Mouse (Mus musculus): Measurements from ENCODE around the gene E130116L18Rik. TPM values are rescaled to one million over a fixed set of nuclear protein-coding genes. Genes with fewer than 3 reads are reported as not detected.
"Not testable (repeated sequence)": the region's sequence is repeated elsewhere in the genome, so short reads cannot be mapped to it uniquely, and the experiment has no call there.

Gene E130116L18Rik
- total RNA-seq (2021): not detected
- long read RNA-seq, experiment 1: 0 reads
- long read RNA-seq, experiment 2: 0 reads

DNA sequence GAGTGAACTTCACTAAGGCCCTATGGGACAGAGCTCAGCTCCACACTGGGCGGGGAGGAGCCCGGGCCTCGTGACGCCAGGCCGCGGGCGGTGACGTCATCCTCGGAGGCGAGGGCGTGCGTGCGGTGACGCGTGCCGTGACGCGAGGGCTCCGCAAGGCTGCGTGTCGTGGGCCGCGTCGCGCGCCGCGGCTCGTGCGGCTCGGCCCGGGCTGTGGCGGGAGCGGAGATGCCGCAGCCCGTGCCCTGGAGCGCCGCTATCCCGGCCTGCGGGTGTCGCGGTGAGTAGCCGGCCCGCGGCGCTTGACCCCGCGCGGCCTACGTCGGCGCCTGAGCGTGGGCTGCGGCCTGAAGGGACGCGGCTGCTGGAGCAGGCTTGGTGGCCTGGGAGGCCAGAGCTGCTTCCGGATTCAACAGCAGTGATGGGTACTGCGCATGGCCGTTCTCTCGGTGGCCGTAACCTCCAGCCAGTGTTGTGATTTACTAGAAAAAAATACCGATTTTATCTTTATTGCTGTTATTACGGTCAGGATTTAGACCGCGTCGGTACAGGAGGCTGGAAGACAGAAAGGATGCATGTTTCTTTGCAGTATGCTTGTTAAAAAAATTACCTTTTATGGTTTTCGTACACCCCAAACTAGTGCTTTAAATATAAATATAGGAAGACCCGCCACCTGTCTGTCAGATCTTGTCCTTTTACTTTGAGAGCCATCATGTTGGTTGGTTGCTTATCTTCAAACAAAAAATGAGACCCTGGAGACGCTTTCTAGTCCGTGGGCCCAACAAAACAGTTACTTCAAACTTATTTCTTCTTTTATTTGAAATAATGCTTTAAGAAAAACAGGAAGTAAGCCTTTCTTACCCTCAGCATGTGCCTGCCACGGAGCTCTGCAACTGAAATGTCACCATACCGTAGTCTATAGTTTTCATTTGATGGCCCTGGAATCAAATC is at the start of gene E130116L18Rik:
E130116L18Rik (minus strand) TSS at position 402 of the 951 bp plus-strand sequence.
- DNase-seq: peak; percentile 89 to 91

DNA sequence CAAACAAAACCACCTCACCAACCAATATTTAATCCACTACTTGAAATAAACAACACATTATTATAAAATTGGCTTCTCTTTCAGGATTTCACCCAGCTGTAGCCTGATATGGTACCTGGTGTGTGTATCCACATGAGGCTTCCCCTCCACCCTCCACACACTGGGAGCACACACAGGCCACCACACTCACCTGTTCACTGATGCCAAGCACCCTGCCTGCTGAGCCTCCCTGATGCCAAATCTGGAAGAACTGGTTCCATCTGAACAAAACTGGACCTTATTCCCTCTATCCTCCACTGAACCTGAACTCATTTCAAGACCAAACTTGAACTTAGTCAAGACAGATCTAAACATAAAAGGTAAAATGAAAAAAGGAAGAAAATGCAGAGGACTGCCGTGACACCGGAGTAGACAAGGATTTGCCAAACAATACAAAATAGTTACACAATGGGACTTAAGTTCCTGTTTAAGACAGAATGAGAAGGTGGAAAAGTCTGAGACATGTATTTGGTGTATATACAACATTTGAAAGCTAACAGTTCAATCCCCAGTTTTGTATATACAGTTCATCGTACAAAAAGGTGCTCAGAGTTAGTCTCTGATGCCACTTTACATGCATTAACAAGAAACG is 45.4 kb upstream of the E130116L18Rik start:
- DNase-seq: no peak

DNA sequence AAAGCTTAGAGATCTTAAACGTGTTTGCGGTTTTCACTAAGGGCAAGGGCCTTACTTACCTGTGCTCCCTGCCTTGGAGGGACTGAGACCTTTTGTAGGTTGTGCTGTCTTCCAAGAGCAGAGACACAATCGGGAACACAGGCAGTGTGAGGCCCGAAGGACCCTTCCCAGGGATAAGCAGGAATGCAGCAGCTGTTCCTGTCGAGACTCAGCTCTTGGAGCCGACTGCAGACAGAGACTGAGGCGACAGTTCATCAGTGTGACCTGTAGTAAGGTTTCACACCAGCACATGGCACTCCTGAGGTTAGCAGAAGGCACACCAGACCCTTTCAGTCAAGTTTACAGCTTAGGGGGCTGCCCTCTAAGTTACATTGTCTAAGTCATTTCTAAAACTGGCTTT is 39.3 kb upstream of the E130116L18Rik start:
- DNase-seq: no peak

DNA sequence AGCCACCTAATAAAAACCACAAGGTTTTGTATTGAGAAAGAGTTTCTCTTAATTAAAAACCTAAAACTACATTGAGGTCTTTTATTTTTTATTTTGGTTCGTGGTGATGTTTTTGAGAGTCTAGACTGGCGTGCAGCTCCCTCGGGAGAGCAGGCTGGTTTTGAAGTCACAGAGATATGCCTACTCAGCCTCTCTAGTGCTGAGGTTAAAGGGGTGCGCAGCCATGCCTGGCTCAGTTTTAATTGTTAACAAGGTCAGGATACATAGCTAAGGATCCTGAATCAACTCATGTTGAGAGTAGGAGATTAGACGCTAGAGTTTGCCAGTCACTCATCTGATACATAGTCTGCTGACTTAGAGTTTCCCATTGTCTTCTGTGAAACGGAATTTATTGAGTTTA is 38.5 kb upstream of the E130116L18Rik start:
- DNase-seq: no peak

DNA sequence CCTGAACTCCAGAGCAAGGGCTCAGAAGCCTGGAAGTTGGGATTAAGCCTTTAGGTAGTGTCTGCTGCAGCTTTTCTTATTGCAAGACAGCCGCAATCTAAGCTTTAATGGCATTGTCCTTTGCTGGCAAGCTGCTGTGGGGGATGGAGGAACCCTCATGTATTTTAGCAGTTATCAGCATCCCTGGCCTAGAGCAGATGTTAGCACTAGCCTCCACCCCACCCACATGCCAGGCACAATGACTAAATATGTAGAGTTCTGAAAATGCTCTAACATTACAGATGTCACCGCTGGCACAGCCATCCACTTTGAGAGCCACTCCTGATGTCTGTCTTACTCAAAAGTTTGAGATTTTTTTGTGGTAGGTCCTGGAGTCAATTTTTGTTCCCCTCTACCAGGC is 33.7 kb upstream of the E130116L18Rik start:
- no peak for DNase-seq

DNA sequence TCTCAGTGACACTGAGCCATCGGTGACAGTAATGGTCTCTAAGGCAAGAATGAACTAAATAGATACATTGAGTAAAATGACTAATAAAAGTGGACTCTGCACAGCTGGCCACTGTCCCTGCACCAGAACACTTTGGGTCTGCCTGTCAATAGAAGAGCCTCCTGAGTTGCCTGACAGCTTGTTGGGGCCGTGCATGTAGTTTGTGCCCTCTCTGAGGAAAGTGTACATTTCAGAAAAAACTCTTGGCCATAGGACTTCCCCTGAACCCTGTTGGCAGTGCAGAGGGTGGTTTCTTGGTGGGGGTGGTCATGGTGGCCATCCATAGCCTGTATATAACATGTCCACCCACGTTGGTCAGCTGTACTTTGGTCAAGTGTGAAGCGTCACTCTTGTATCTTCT is 31.5 kb upstream of the E130116L18Rik start:
- DNase-seq: no peak

GRCm38 (mm10) chr5:25252825-25253544 is 30.0 kb upstream of the E130116L18Rik start:
- no peak for DNase-seq

DNA sequence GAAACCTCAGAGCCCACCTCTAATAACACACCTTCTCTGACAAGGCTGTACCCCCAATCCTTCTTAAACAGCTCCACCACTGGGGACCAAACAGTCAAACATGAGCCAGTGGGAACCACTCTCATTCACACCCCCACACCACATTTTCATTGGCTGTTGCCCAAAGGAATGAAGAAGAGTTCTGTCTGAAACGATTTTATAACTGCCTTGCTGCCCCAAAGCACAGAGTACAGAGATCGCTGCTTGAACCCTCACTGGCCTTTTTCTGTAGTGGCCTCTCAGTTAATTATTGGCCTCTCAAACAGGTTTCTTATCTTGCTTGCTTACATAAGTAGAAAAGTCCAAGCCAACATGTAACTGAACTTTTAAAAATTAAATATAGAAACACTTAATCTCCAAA is 29.5 kb upstream of the E130116L18Rik start:
- no peak for DNase-seq

DNA sequence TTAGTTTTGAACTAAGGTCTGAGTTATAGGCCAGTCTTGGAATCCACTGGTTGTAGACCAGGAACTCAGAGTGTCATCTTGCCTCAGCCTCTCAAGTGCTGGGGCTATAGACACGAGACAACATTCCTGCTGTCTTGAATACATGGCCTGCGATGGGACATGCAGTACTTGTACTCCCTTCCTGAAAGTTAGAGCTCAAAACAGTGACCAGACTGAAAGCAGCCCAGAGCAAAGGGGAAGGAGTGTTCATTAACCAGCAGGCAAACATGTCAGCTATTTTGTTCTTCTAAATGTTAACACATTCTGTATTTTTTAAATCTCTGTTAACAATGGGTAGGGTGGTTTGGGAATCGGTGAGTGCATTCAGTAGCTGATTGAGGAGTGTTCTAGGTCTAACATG is 24.1 kb upstream of the E130116L18Rik start:
- no peak for DNase-seq

- DNase-seq: no peak
Observed at GRCm38 (mm10) chr5:25246473-25246865, 23.5 kb upstream of the E130116L18Rik start.

- no peak for DNase-seq
Observed at GRCm38 (mm10) chr5:25245806-25246472, 23.0 kb upstream of the E130116L18Rik start.

GRCm38 (mm10) chr5:25243101-25243500 is 20.1 kb upstream of the E130116L18Rik start:
- no peak for DNase-seq

DNA sequence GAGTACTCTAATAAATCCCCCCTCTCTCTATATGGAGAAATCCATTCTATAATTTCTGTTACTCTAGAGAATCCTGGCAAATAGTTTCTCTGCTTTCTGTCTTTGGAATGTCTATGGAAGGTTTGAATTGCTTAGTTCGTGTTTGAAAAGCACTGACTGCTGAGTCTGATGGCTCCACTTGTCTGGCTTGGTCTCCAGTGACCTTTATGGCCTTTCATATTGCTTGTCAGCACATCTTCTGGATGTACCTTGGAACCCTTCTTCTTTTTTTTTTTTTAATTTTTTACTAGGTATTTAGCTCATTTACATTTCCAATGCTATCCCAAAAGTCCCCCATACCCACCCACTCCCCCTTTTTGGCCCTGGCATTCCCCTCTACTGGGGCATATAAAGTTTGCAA is 1.4 kb upstream of the E130116L18Rik start:
- not testable (repeated sequence) for DNase-seq

GRCm38 (mm10) chr5:25221604-25222003 is 1.3 kb downstream of the E130116L18Rik start, which contains the start of gene Galnt11:
Galnt11 (plus strand) TSS chr5:25221904.
- no peak for DNase-seq

GRCm38 (mm10) chr5:25215006-25215405 is 7.9 kb downstream of the E130116L18Rik start:
- DNase-seq: peak in 1 of 2 experiments; percentile 4

GRCm38 (mm10) chr5:25213216-25213615 is 9.7 kb downstream of the E130116L18Rik start:
- DNase-seq: not testable (repeated sequence)

GRCm38 (mm10) chr5:25211872-25212271 is 11.1 kb downstream of the E130116L18Rik start:
- no peak for DNase-seq

DNA sequence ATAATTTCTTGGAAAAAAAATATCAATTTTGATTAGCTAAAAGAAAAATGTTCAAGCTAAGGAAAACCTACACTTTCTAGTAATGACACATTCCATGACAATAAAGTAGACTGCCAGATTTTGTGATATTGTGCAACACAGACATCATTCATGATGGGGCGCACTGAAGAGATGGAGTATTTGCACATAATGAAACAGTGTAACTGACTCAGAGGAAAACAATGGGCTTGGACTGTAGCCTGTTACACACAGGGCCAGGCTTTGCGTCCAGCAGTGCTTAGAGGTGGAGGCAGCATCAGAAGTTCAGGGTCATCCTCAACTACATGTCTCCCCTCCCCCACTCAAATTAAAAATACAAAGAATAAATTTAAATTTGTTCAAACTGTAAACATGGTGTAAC is 32.4 kb downstream of the E130116L18Rik start:
- no peak for DNase-seq

GRCm38 (mm10) chr5:25188802-25189201 is 34.2 kb downstream of the E130116L18Rik start:
- peak; percentile 10 to 12 for DNase-seq

DNA sequence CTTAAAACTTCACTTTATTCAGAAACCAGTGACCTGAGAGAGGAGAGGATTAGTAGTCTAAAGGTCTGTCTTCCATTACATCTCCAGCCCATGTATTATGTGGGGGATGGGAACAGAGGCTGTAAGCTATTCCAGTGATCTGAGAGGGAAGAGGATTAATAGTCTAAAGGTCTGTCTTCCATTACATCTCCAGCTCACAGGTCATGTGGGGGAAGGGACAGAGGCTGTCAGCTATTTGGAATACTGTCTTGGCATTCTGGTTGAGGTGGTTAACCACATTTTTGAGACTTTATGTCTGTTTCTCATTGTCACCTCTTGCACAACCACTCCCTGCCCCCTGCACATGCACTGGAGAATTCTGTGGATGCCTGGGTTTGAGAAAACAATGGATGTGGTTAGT is 35.2 kb downstream of the E130116L18Rik start:
- DNase-seq: no peak

GRCm38 (mm10) chr5:25184594-25184993 is 38.4 kb downstream of the E130116L18Rik start:
- DNase-seq: peak in 1 of 2 experiments; percentile 8

- DNase-seq: no peak
Observed at GRCm38 (mm10) chr5:25183595-25183994, 39.4 kb downstream of the E130116L18Rik start.
